Mouse (Mus musculus) liver, embryonic 14.5 days (tissue): ENCODE data around the gene Aldh6a1.

Experiments used
- CTCF ChIP-seq: IDR thresholded peaks from 2 replicates; pipeline ENCODE4 v1.5.1; 2016; ENCODE audit warnings: antibody characterized with exemption, low read depth, control low read depth
- EP300 ChIP-seq: IDR thresholded peaks from 2 replicates; pipeline ENCODE4 v1.6.1; 2016; ENCODE audit warnings: antibody characterized with exemption, low read depth

GRCm38 (mm10) chr12:84451801-84452200 is 997 bp upstream of the Aldh6a1 start:
- TF ChIP-seq CTCF (no peak), EP300 (no peak)
